9 mouse cellular contexts compared by ENCODE assay signal in genomic region chr8:88701611-88702010, GRCm38 (mm10). TPM values are rescaled to one million over a fixed set of nuclear protein-coding genes. Genes with fewer than 3 reads are reported as not detected.
DNase-seq lines count a peak whose midpoint lies in the region; TF ChIP-seq lines count a peak whose summit lies in the region.
"Had no signal": no experiment of that assay in that cellular context is flagged by ENCODE, and none has a peak within 500 bp of the region (broad histone marks: within the 10 kb centered on the region; RNA-seq: fewer than 3 reads in every experiment).

No protein-coding gene starts in this region.

- DNase-seq in cerebellum, adult 11 months, result peak; percentile 33
- DNase-seq in cerebellum, postnatal 4 days (ENCODE audit: low spot score in 2 of 2), result no peak
- peak; percentile 46 for DNase-seq in liver, adult 2 months (ENCODE audit: extremely low read depth, low read depth, low spot score)
- no peak for DNase-seq in liver
- peak; percentile 45 for DNase-seq in cerebellum, adult 18-20 months
- DNase-seq in yolk sac, embryonic 10.5 days (ENCODE audit: low spot score), result no peak
- no peak for DNase-seq in embryonic facial prominence, embryonic 10.5 days (ENCODE audit: low spot score)

- 23% methylated on average over 2 of the region's 2 CpGs for WGBS in liver, adult 2 months
- WGBS in small intestine, adult 2 months, result 12% methylated on average over 2 of the region's 2 CpGs
- 35% methylated on average over 2 of the region's 2 CpGs for WGBS in embryonic facial prominence, embryonic 10.5 days

- no peak overlapping the region for H3K27ac ChIP-seq in liver, adult 2 months (replicated peaks; ENCODE audit: insufficient read depth, low read depth, low read length)
- H3K27ac ChIP-seq in small intestine, adult 2 months (ENCODE audit: insufficient read depth, low read depth, low read length), result no peak overlapping the region
- H3K27ac ChIP-seq in embryonic facial prominence, embryonic 10.5 days (replicated peaks), result no peak overlapping the region
- H3K27ac ChIP-seq: forebrain, embryonic 13.5 days had no signal

- no peak overlapping the region for H3K4me3 ChIP-seq in liver, adult 2 months (ENCODE audit: insufficient read depth, low read depth, low read length)
- H3K4me3 ChIP-seq in small intestine, adult 2 months (ENCODE audit: low read depth, low read length), result no peak overlapping the region
- H3K4me3 ChIP-seq in embryonic facial prominence, embryonic 10.5 days, result no peak overlapping the region
- H3K4me3 ChIP-seq: forebrain, embryonic 13.5 days had no signal

- H3K36me3 ChIP-seq in liver, adult 2 months (ENCODE audit: control insufficient read depth, insufficient read depth, low read length), result no peaks in the 10 kb centered on the region; the same call in 1 of the 2 replicates
- 0 out of 2 replicates have a peak, but pooled peaks cover 4% of the 10 kb centered on the region for H3K36me3 ChIP-seq in small intestine, adult 2 months (ENCODE audit: control insufficient read depth, insufficient read depth, low read length)
- no peaks in the 10 kb centered on the region for H3K36me3 ChIP-seq in embryonic facial prominence, embryonic 10.5 days (replicated peaks)

- no peaks in the 10 kb centered on the region for H3K9me3 ChIP-seq in embryonic facial prominence, embryonic 10.5 days
- H3K9me3 ChIP-seq: forebrain, embryonic 13.5 days had no signal

- no peak for TF ChIP-seq POLR2A in liver, adult 2 months (IDR thresholded peaks at IDR 0.05; ENCODE audit: extremely low read depth, insufficient read depth, low read length)
- TF ChIP-seq POLR2A in small intestine, adult 2 months (IDR thresholded peaks at IDR 0.05; ENCODE audit: low read depth, low read length), result no peak

- TF ChIP-seq CTCF in liver, adult 2 months (IDR thresholded peaks at IDR 0.05; ENCODE audit: low read depth, low read length), result peak; percentile 59
- TF ChIP-seq CTCF in small intestine, adult 2 months (IDR thresholded peaks at IDR 0.05; ENCODE audit: extremely low read depth, insufficient read length, insufficient replicate concordance, low read depth, low read length), result peak; percentile 52; the same call in 1 of the 2 replicates

- peaks cover 14% of the 10 kb centered on the region; the same call in 1 of the 2 replicates for H3K79me2 ChIP-seq in liver, adult 2 months (ENCODE audit: control insufficient read depth, insufficient read depth, low read length)

- peaks cover 4% of the 10 kb centered on the region; the same call in 1 of the 2 replicates for H3K4me1 ChIP-seq in liver, adult 2 months (ENCODE audit: control insufficient read depth, insufficient read depth, low read length)
- H3K4me1 ChIP-seq in small intestine, adult 2 months (ENCODE audit: control insufficient read depth, insufficient read depth, insufficient read length, low read length), result peaks cover 2% of the 10 kb centered on the region
- peaks cover 10% of the 10 kb centered on the region for H3K4me1 ChIP-seq in embryonic facial prominence, embryonic 10.5 days

- H3K9ac ChIP-seq in liver, adult 2 months (ENCODE audit: low read depth, low read length), result no peak overlapping the region
- H3K9ac ChIP-seq: forebrain, embryonic 13.5 days had no signal

- no peaks in the 10 kb centered on the region for H3K27me3 ChIP-seq in liver, adult 2 months (ENCODE audit: control insufficient read depth, insufficient read depth, low read length)
- no peaks in the 10 kb centered on the region for H3K27me3 ChIP-seq in small intestine, adult 2 months (ENCODE audit: control insufficient read depth, insufficient read depth, low read length)
- no peaks in the 10 kb centered on the region for H3K27me3 ChIP-seq in embryonic facial prominence, embryonic 10.5 days (replicated peaks; ENCODE audit: low read depth, poor library complexity, severe bottlenecking)
- H3K27me3 ChIP-seq: forebrain, embryonic 13.5 days had no signal

RNA-seq across cellular contexts. Expression of gene Cyld, which starts 4.8 kb away (rescaled TPM):
- total RNA-seq in liver, adult 2 months (2014; rRNA removed), result 16.5 and 17.5 TPM in 2 replicates
- 3.1 and 3.2 TPM in 2 replicates for polyA plus RNA-seq in liver, adult 2 months (2012; rRNA removed)
- 2.2 and 4.7 TPM in 2 replicates for polyA plus RNA-seq in small intestine, adult 2 months (2012; rRNA removed)
- 10.5 and 11.2 TPM in 2 replicates for polyA plus RNA-seq in embryonic facial prominence, embryonic 10.5 days (2016; fragmentation: Nextera tagmentation; extraction: Ambion mirVana)

RNA-seq across cellular contexts. Expression of gene Nod2, which starts 54.5 kb away (rescaled TPM):
- 0.09 and 0.27 TPM in 2 replicates for total RNA-seq in liver, adult 2 months (2014; rRNA removed)
- polyA plus RNA-seq in liver, adult 2 months (2012; rRNA removed), result 0.09 and 0.18 TPM in 2 replicates
- 1.7 and 2.2 TPM in 2 replicates for polyA plus RNA-seq in small intestine, adult 2 months (2012; rRNA removed)
- 0.12 and 0.19 TPM in 2 replicates for polyA plus RNA-seq in embryonic facial prominence, embryonic 10.5 days (2016; fragmentation: Nextera tagmentation; extraction: Ambion mirVana)

Comparison
In these comparisons a context has a peak if more than half of its experiments do, and no peak if none do; other contexts are left out.
1. DNase-seq: peak in cerebellum, adult 11 months (single experiment), liver, adult 2 months (single experiment) and cerebellum, adult 18-20 months (2 of 2); none in cerebellum, postnatal 4 days (0 of 2), liver (single experiment), yolk sac, embryonic 10.5 days (single experiment) and embryonic facial prominence, embryonic 10.5 days (single experiment).